Mouse (Mus musculus): ENCODE results near the gene Aprt. TPM values are rescaled to one million over a fixed set of nuclear protein-coding genes. Genes with fewer than 3 reads are reported as not detected.

Gene Aprt
- polyA plus RNA-seq, 1 experiment = 236 TPM

GRCm38 (mm10) chr8:122556030-122557009 lies 20.4 kb downstream of the Aprt start:
- no peak for TF ChIP-seq GATA1 (IDR thresholded peaks at IDR 0.05; ENCODE audit: low read length)

GRCm38 (mm10) chr8:122554786-122555185 lies 21.9 kb downstream of the Aprt start:
- TF ChIP-seq GATA1 (IDR thresholded peaks at IDR 0.05; ENCODE audit: low read length) = no peak

GRCm38 (mm10) chr8:122551265-122552051 lies 25.3 kb downstream of the Aprt start, which contains the start of gene Piezo1:
Gene Piezo1 (minus strand): TSS chr8:122551329.
- TF ChIP-seq GATA1 (IDR thresholded peaks at IDR 0.05; ENCODE audit: low read length) = no peak

- TF ChIP-seq GATA1 (IDR thresholded peaks at IDR 0.05; ENCODE audit: low read length) = no peak
Measured at GRCm38 (mm10) chr8:122550995-122551264, 25.8 kb downstream of the Aprt start.

GRCm38 (mm10) chr8:122550234-122550994 lies 26.3 kb downstream of the Aprt start:
- no peak for TF ChIP-seq GATA1 (IDR thresholded peaks at IDR 0.05; ENCODE audit: low read length)

GRCm38 (mm10) chr8:122548891-122549439 lies 27.7 kb downstream of the Aprt start:
- no peak for TF ChIP-seq GATA1 (IDR thresholded peaks at IDR 0.05; ENCODE audit: low read length)

- TF ChIP-seq GATA1 (IDR thresholded peaks at IDR 0.05; ENCODE audit: low read length) = no peak
Measured at GRCm38 (mm10) chr8:122548331-122548730, 28.4 kb downstream of the Aprt start.

GRCm38 (mm10) chr8:122547815-122548214 lies 28.9 kb downstream of the Aprt start:
- TF ChIP-seq GATA1 (IDR thresholded peaks at IDR 0.05; ENCODE audit: low read length) = no peak

- TF ChIP-seq GATA1 (IDR thresholded peaks at IDR 0.05; ENCODE audit: low read length) = no peak
Measured at GRCm38 (mm10) chr8:122546811-122547453, 29.8 kb downstream of the Aprt start.

- TF ChIP-seq GATA1 (IDR thresholded peaks at IDR 0.05; ENCODE audit: low read length) = no peak
Measured at GRCm38 (mm10) chr8:122546066-122546755, 30.5 kb downstream of the Aprt start.

GRCm38 (mm10) chr8:122544138-122544537 lies 32.6 kb downstream of the Aprt start:
- TF ChIP-seq GATA1 (IDR thresholded peaks at IDR 0.05; ENCODE audit: low read length) = no peak

GRCm38 (mm10) chr8:122538310-122539076 lies 38.2 kb downstream of the Aprt start:
- TF ChIP-seq GATA1 (IDR thresholded peaks at IDR 0.05; ENCODE audit: low read length) = no peak

- TF ChIP-seq GATA1 (IDR thresholded peaks at IDR 0.05; ENCODE audit: low read length) = peak; percentile 89
Measured at GRCm38 (mm10) chr8:122537812-122538211, 38.9 kb downstream of the Aprt start.
